Mouse (Mus musculus) heart, embryonic 13.5 days (tissue): ENCODE results near the gene Irf2bpl. TPM values are rescaled to one million over a fixed set of nuclear protein-coding genes. Genes with fewer than 3 reads are reported as not detected.
A peak's percentile ranks its signal among the peaks of the same experiment; 100 is the strongest.

ENCODE experiments used
- ATAC-seq: fragments of 200-750 bp; cut with Nextera tagmentation; 2 replicates; pipeline ENCODE4 v1.8.0; 2017; ENCODE audit warnings: moderate TSS enrichment; ENCODE audit not compliant: insufficient number of reproducible peaks, low FRiP score, low TSS enrichment; ENCODE audit errors: extremely low read depth
- H3K27ac ChIP-seq: fragments of 300-500 bp; sonication (generic); replicated peaks from 2 replicates; pipeline ENCODE4 v1.5.1; 2015; ENCODE audit warnings: moderate library complexity, mild to moderate bottlenecking, inconsistent platforms
- H3K27me3 ChIP-seq: fragments of 300-500 bp; sonication (generic); replicated peaks from 2 replicates; pipeline ENCODE4 v1.6.1; 2015; ENCODE audit warnings: mild to moderate bottlenecking, inconsistent platforms
- H3K36me3 ChIP-seq: fragments of 300-500 bp; sonication (generic); 2 replicates; pipeline ENCODE4 v1.6.1; 2015; ENCODE audit warnings: mild to moderate bottlenecking, inconsistent platforms
- H3K4me1 ChIP-seq: fragments of 300-500 bp; sonication (generic); 2 replicates; pipeline ENCODE4 v1.6.1; 2015; ENCODE audit warnings: inconsistent platforms
- H3K4me2 ChIP-seq: fragments of 300-500 bp; sonication (generic); 2 replicates; pipeline ENCODE4 v1.6.1; 2015; ENCODE audit warnings: inconsistent platforms, mild to moderate bottlenecking, moderate library complexity
- H3K4me3 ChIP-seq: fragments of 300-500 bp; sonication (generic); 2 replicates; pipeline ENCODE4 v1.5.1; 2015; ENCODE audit warnings: moderate library complexity, mild to moderate bottlenecking, inconsistent platforms
- H3K9ac ChIP-seq: fragments of 300-500 bp; sonication (generic); 2 replicates; pipeline ENCODE4 v1.6.1; 2015; ENCODE audit warnings: inconsistent platforms, mild to moderate bottlenecking, moderate library complexity
- H3K9me3 ChIP-seq: fragments of 300-500 bp; sonication (generic); 2 replicates; pipeline ENCODE4 v1.6.1; 2016; ENCODE audit warnings: inconsistent platforms
- WGBS: fragments of 180-500 bp; shearing (Covaris S2); methylation state at CpG from one replicate; pipeline ENCODE4 v1.1.7; 2015; ENCODE audit warnings: mixed read lengths; 5-methylcytosine and 5-hydroxymethylcytosine counted together
- polyA plus RNA-seq: library from polyadenylated mRNA; unstranded; fragments of >200 nt; fragmentation: Nextera tagmentation; extraction: Ambion mirVana; gene quantifications from 2 replicates; pipeline ENCODE4 v1.2.1, GENCODE M21; 2015

The Irf2bpl gene
- polyA plus RNA-seq, 1 experiment from 2014 or later = 34.1 TPM

GRCm38 (mm10) chr12:86914756-86915155, 30.2 kb upstream of the Irf2bpl start:
- WGBS = 42% methylated on average over 6 of the region's 6 CpGs
- H3K4me3 ChIP-seq = no peak overlapping the region
- H3K4me1 ChIP-seq = peaks cover 54% of the 10 kb centered on the region
- H3K9me3 ChIP-seq = no peaks in the 10 kb centered on the region
- H3K4me2 ChIP-seq = no peak overlapping the region
- no peaks in the 10 kb centered on the region for H3K27me3 ChIP-seq
- peak overlapping the region; percentile 64; the same call in 1 of the 2 replicates for H3K27ac ChIP-seq
- no peaks in the 10 kb centered on the region for H3K36me3 ChIP-seq
- ATAC-seq = no peak
- H3K9ac ChIP-seq = no peak overlapping the region

- 38% methylated on average over 2 of the region's 2 CpGs for WGBS
- no peak overlapping the region for H3K4me3 ChIP-seq
- H3K36me3 ChIP-seq = no peaks in the 10 kb centered on the region
- peaks cover 53% of the 10 kb centered on the region for H3K4me1 ChIP-seq
- peak overlapping the region; percentile 5; the same call in 1 of the 2 replicates for H3K9ac ChIP-seq
- no peaks in the 10 kb centered on the region for H3K27me3 ChIP-seq
- H3K27ac ChIP-seq = peak overlapping the region; percentile 64; the same call in 1 of the 2 replicates
- ATAC-seq = no peak
- H3K4me2 ChIP-seq = no peak overlapping the region
- H3K9me3 ChIP-seq = no peaks in the 10 kb centered on the region
Observed at GRCm38 (mm10) chr12:86914351-86914750, 29.8 kb upstream of the Irf2bpl start.

GRCm38 (mm10) chr12:86912335-86913093, 27.9 kb upstream of the Irf2bpl start:
- 6% methylated on average over 22 of the region's 22 CpGs for WGBS
- no peak for ATAC-seq
- H3K27ac ChIP-seq = no peak overlapping the region

GRCm38 (mm10) chr12:86911482-86911931, 26.9 kb upstream of the Irf2bpl start:
- ATAC-seq = no peak
- H3K4me2 ChIP-seq = no peak overlapping the region
- H3K9ac ChIP-seq = no peak overlapping the region; the same call in 1 of the 2 replicates
- H3K36me3 ChIP-seq = no peaks in the 10 kb centered on the region
- H3K27ac ChIP-seq = 0 out of 2 replicates have a peak overlapping the region, but pooled peaks have one; percentile 6
- H3K9me3 ChIP-seq = no peaks in the 10 kb centered on the region
- H3K4me3 ChIP-seq = no peak overlapping the region
- H3K4me1 ChIP-seq = peaks cover 32% of the 10 kb centered on the region
- H3K27me3 ChIP-seq = no peaks in the 10 kb centered on the region
- 60% methylated on average over 10 of the region's 10 CpGs for WGBS

More at GRCm38 (mm10) chr12:86912335-86913093, 27.9 kb upstream of the Irf2bpl start:
- Histone ChIP-seq H3K9me3 (no peaks in the 10 kb centered on the region), H3K27me3 (no peaks in the 10 kb centered on the region), H3K9ac (peak overlapping the region; percentile 33; the same call in 1 of the 2 replicates), H3K4me1 (peaks cover 35% of the 10 kb centered on the region), H3K4me3 (peak overlapping the region; percentile 3; the same call in 1 of the 2 replicates), H3K4me2 (peak overlapping the region; percentile 45), H3K36me3 (no peaks in the 10 kb centered on the region)

GRCm38 (mm10) chr12:86906395-86906794, 21.8 kb upstream of the Irf2bpl start:
- 2% methylated on average over 15 of the region's 15 CpGs for WGBS
- Histone ChIP-seq H3K36me3 (no peaks in the 10 kb centered on the region), H3K4me2 (peak overlapping the region; percentile 18; the same call in 1 of the 2 replicates), H3K27ac (no peak overlapping the region), H3K9me3 (no peaks in the 10 kb centered on the region), H3K27me3 (no peaks in the 10 kb centered on the region), H3K4me1 (peaks cover 19% of the 10 kb centered on the region), H3K9ac (0 out of 2 replicates have a peak overlapping the region, but pooled peaks have one; percentile 56), H3K4me3 (no peak overlapping the region)
- no peak; the same call in 1 of the 2 replicates for ATAC-seq

GRCm38 (mm10) chr12:86905876-86906275, 21.3 kb upstream of the Irf2bpl start:
- Histone ChIP-seq H3K4me3 (no peak overlapping the region), H3K27me3 (no peaks in the 10 kb centered on the region), H3K36me3 (no peaks in the 10 kb centered on the region), H3K4me1 (peaks cover 20% of the 10 kb centered on the region), H3K27ac (no peak overlapping the region), H3K9me3 (no peaks in the 10 kb centered on the region), H3K9ac (no peak overlapping the region), H3K4me2 (0 out of 2 replicates have a peak overlapping the region, but pooled peaks have one; percentile 18)
- WGBS = 52% methylated on average over 7 of the region's 7 CpGs
- ATAC-seq = no peak

DNA sequence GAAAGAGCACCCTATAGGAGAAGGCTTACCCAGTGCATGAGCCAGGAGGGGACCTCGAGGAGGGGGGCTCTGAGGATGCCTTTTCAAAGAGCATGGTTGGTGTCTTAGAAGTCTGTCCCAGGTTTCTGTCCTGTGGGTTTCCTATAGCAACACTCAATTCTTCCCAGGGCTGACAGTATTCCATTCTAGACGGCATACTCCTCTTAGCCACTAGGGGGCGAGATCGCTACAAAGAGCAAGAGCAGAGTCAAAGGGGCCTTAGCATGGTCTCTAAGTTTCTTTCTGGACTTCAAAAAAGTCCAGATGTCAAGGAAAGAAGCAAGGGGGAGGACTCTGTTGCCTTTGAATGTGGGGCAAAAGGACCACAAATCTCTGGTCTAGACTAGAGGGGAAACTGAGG, 20.6 kb upstream of the Irf2bpl start:
- ATAC-seq = no peak
- Histone ChIP-seq H3K27ac (no peak overlapping the region), H3K27me3 (no peaks in the 10 kb centered on the region), H3K4me3 (no peak overlapping the region), H3K9ac (no peak overlapping the region), H3K4me2 (no peak overlapping the region), H3K4me1 (peaks cover 26% of the 10 kb centered on the region), H3K9me3 (no peaks in the 10 kb centered on the region), H3K36me3 (no peaks in the 10 kb centered on the region)
- WGBS = 11% methylated on average over 4 of the region's 4 CpGs

DNA sequence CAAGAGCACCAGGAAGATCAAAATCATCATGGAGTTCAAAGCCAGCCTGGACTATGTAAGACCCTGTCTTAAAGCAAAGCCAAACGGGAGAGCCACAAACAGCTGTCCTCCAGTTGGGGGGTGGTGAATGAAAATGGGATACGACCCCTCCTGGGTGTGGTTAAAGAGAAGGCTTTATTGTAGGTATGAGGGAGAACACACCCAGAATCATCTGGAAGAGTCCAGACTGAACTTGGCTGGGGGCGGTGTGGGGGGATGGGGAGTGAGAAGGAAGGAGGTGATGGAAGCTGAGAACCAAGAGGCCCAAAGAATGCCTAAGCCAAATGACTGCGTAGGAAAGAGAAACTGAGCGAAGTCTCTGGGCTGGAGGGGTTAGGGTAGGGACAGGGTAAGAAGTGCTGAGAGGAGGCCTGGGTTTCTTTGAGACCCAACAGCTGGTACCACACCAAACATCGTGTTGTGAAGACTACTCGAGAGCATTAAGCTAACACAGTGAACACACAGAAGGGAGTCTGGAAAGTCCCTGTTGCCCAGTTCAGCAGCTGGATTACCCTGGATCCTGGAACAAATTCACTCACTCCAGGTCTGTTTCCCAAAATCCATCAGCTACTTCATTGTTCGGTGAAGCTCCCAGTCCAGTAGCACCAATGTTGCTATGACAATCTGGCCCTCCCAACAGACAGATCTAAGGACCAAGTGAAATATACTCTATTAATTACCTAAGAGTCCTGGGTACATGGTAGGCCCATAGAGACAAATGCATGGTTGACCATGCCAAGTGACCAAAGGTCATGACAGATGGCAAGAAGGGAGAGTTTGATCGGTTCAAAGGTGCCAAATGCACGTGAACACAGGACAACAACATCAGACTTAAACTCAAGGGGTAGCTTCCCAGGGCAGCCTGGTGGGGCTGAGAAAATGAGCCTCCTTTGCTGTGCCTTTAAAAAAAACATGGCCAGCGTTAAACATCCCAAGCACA, 19.5 kb upstream of the Irf2bpl start:
- H3K9me3 ChIP-seq = no peaks in the 10 kb centered on the region
- H3K27ac ChIP-seq = no peak overlapping the region
- peaks cover 37% of the 10 kb centered on the region for H3K4me1 ChIP-seq
- no peak overlapping the region for H3K4me2 ChIP-seq
- H3K36me3 ChIP-seq = no peaks in the 10 kb centered on the region
- no peak for ATAC-seq
- H3K27me3 ChIP-seq = no peaks in the 10 kb centered on the region
- WGBS = 75% methylated on average over 11 of the region's 11 CpGs
- no peak overlapping the region for H3K4me3 ChIP-seq
- no peak overlapping the region for H3K9ac ChIP-seq

- Histone ChIP-seq H3K27me3 (no peaks in the 10 kb centered on the region), H3K36me3 (no peaks in the 10 kb centered on the region), H3K9me3 (no peaks in the 10 kb centered on the region), H3K4me3 (no peak overlapping the region), H3K4me1 (peaks cover 68% of the 10 kb centered on the region), H3K9ac (peak overlapping the region; percentile 69), H3K4me2 (peak overlapping the region; percentile 36), H3K27ac (peak overlapping the region; percentile 98)
- 43% methylated on average over 11 of the region's 11 CpGs for WGBS
- ATAC-seq = no peak
Observed at GRCm38 (mm10) chr12:86899461-86900179, 15.0 kb upstream of the Irf2bpl start.

- Histone ChIP-seq H3K4me1 (peaks cover 71% of the 10 kb centered on the region), H3K27ac (peak overlapping the region; percentile 98), H3K4me3 (no peak overlapping the region), H3K9ac (peak overlapping the region; percentile 77), H3K4me2 (no peak overlapping the region), H3K27me3 (no peaks in the 10 kb centered on the region), H3K36me3 (no peaks in the 10 kb centered on the region), H3K9me3 (no peaks in the 10 kb centered on the region)
- no peak for ATAC-seq
- WGBS = 68% methylated on average over 3 of the region's 3 CpGs
Observed at GRCm38 (mm10) chr12:86898448-86898847, 13.8 kb upstream of the Irf2bpl start.
